Mouse (Mus musculus) midbrain, postnatal 0 days (tissue): Measurements from ENCODE around the gene Rad51b. TPM values are rescaled to one million over a fixed set of nuclear protein-coding genes. Genes with fewer than 3 reads are reported as not detected.

Experiments
- ATAC-seq: fragments of 200-750 bp; cut with Nextera tagmentation; 2 replicates; pipeline ENCODE4 v1.8.0; 2017; ENCODE audit warnings: moderate number of reproducible peaks, mild to moderate bottlenecking, moderate TSS enrichment, moderate library complexity; ENCODE audit not compliant: low FRiP score
- DNase-seq: peaks from one replicate; pipeline ENCODE4 v3.0.0-alpha.2; 2015; ENCODE audit warnings: low spot score
- H3K27ac ChIP-seq: fragments of 300-500 bp; sonication (generic); 2 replicates; pipeline ENCODE4 v1.5.1; 2014; ENCODE audit warnings: low read depth, mild to moderate bottlenecking, low read length, mixed read lengths
- H3K27me3 ChIP-seq: fragments of 300-500 bp; sonication (generic); 2 replicates; pipeline ENCODE4 v1.6.1; 2014; ENCODE audit warnings: low read length, control low read depth, mixed read lengths; ENCODE audit not compliant: insufficient read depth
- H3K36me3 ChIP-seq: fragments of 300-500 bp; sonication (generic); 2 replicates; pipeline ENCODE4 v1.6.1; 2014; ENCODE audit warnings: low read length, control low read depth, mixed read lengths; ENCODE audit not compliant: insufficient read depth
- H3K4me1 ChIP-seq: fragments of 300-500 bp; sonication (generic); 2 replicates; pipeline ENCODE4 v1.6.1; 2014; ENCODE audit warnings: mild to moderate bottlenecking, control low read depth, antibody characterized with exemption, low read length, mixed read lengths; ENCODE audit not compliant: insufficient read depth
- H3K4me2 ChIP-seq: fragments of 300-500 bp; sonication (generic); 2 replicates; pipeline ENCODE4 v1.6.1; 2014; ENCODE audit warnings: low read depth, mild to moderate bottlenecking, low read length, mixed read lengths; ENCODE audit not compliant: poor library complexity, severe bottlenecking
- H3K4me3 ChIP-seq: fragments of 300-500 bp; sonication (generic); 2 replicates; pipeline ENCODE4 v1.5.1; 2014; ENCODE audit warnings: low read depth, mild to moderate bottlenecking, low read length, moderate library complexity
- H3K9ac ChIP-seq: fragments of 300-500 bp; sonication (generic); replicated peaks from 2 replicates; pipeline ENCODE4 v1.6.1; 2014; ENCODE audit warnings: mild to moderate bottlenecking, low read length, moderate library complexity, mixed read lengths; ENCODE audit not compliant: poor library complexity, severe bottlenecking
- H3K9me3 ChIP-seq: fragments of 300-500 bp; sonication (generic); 2 replicates; pipeline ENCODE4 v1.6.1; 2016; ENCODE audit warnings: low read length, control low read depth
- CTCF ChIP-seq: IDR thresholded peaks from 2 replicates; pipeline ENCODE4 v1.5.1; 2016; ENCODE audit warnings: antibody characterized with exemption, mild to moderate bottlenecking
- WGBS: fragments of 180-500 bp; shearing (Covaris S2); extraction: QIAGEN DNeasy Blood & Tissue Kit; methylation state at CpG from one replicate; pipeline ENCODE4 v1.1.7; 2014; 5-methylcytosine and 5-hydroxymethylcytosine counted together
- polyA plus RNA-seq: library from polyadenylated mRNA; unstranded; fragments of >200 nt; fragmentation: Nextera tagmentation; extraction: Ambion mirVana; gene quantifications from 2 replicates; pipeline ENCODE4 v1.2.1, GENCODE M21; 2015
- total RNA-seq: library from RNA; depleted of rRNA; stranded (reverse); fragments of >200 nt; gene quantifications from 2 replicates; pipeline ENCODE4 v1.2.3, GENCODE M21; 2014

The Rad51b gene
- total and polyA plus RNA-seq, 2 experiments from 2014 or later, result 0.22 to 0.74 TPM

DNA sequence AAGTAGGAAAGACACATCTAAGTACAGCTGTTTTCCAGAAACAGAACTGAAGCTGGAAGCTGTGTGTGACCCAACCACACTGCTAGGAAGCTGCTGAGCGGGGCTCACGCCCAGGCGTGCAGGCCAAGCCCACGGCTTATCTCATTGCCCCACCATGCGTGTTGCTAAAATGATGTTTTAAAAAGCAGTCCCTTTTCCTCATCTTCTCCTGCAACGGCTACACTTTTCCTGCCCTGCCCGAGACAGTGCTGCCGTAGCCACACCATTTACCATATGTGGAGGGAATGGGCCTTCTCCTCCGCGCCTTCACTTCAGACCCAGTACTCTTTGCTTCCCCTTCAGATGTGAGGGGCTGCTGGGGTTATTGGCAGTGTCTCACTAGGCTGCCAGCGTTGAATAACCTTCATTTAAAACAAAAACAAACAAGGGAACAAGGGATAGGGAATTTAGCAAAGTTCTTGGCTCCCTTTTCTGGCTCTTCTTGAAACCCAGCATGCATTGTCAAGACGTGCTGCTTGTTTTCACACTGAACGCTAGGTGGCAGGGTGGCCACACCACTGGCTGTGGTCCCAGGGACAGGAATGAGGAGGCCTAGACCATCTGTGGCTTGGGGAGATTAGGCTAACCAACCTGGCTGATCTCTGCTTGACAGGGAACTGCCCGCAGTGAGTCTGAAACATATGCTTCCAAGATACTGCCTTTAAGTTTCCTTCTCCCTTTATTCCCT, 315.4 kb downstream of the Rad51b start:
- H3K4me1 ChIP-seq, result no peaks in the 10 kb centered on the region
- DNase-seq, result peak; percentile 97
- H3K27ac ChIP-seq, result no peak overlapping the region; the same call in 1 of the 2 replicates
- H3K9ac ChIP-seq, result no peak overlapping the region
- peak; percentile 84 for ATAC-seq
- WGBS, result 54% methylated on average over 14 of the region's 14 CpGs
- no peaks in the 10 kb centered on the region for H3K27me3 ChIP-seq
- no peak overlapping the region for H3K4me3 ChIP-seq
- no peak overlapping the region for H3K4me2 ChIP-seq
- peak; percentile 99 for TF ChIP-seq CTCF
- no peaks in the 10 kb centered on the region for H3K36me3 ChIP-seq
- no peaks in the 10 kb centered on the region for H3K9me3 ChIP-seq

DNA sequence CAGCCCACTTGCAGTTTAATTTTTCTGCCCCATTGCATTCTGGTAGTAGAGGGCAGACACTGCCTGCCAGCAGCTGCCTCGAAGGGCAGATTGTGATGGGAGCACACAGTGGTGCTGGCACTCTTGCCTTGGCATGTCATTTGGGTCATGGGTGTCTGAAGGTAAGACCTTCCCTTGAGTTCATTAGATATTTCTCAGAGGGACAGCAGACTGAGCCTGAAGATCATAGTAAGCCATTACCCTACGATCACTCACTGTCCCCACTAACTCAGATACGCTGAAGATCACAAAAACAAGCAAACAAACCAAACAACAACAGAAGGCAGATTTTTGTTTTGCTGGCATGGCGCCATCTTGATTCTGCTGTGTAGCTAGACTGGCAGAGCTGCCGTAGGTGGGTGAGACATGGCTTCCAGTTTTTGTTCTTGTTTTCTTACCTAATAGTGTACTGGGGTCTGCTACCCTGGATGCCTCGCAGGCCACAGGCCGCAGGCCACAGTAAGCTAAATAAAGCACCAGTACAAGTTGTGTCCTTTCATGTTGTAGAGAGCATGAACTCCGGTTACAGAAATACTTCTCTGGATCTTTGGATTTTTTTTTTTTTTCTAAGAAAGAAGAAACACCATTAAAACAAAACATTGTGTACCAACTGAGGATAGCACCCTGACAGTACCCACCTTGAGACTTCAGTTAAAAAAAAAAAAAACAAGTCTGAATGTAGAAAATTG, 316.1 kb downstream of the Rad51b start:
- no peak overlapping the region for H3K4me2 ChIP-seq
- H3K4me1 ChIP-seq, result no peaks in the 10 kb centered on the region
- H3K4me3 ChIP-seq, result no peak overlapping the region
- no peaks in the 10 kb centered on the region for H3K36me3 ChIP-seq
- no peaks in the 10 kb centered on the region for H3K27me3 ChIP-seq
- H3K27ac ChIP-seq, result no peak overlapping the region; the same call in 1 of the 2 replicates
- TF ChIP-seq CTCF, result no peak
- no peak overlapping the region for H3K9ac ChIP-seq
- ATAC-seq (no peak), DNase-seq (no peak)
- 79% methylated on average over 8 of the region's 8 CpGs for WGBS
- no peaks in the 10 kb centered on the region for H3K9me3 ChIP-seq

DNA sequence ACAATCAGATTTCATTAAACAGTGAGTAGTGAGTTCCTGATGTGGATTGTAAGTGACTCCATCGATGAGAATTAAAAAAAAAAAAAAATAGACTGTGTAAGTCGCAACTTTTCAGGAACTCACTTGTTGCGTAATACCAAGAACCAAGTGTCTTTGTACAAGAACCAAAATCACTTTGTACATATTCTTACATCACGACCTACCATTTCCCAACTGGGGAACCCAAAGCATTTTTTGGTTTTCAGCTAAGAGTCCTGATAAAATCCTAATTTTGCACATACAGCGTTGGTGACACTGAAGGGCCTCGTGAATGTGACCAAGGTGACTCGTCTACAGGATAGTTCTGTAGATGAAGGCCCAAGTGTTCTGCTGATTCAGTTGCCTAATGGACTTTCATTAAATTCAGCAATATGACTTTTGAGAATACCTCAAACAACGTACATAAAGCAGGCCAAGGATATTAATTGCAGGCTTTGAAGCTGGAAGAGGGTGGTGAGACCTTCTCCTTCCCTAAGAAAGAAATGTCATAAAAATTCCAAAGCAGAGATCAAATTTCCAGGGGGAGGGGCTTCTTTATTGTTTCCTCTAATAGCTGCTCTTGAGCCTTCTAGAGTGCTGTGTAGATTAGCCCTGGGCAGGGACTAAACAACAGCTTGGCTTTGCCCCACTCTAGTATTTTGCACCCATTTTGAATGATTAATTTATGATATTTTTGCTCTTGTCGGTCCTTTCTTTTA, 316.9 kb downstream of the Rad51b start:
- 87% methylated on average over 9 of the region's 9 CpGs for WGBS
- H3K4me2 ChIP-seq, result no peak overlapping the region
- H3K4me3 ChIP-seq, result no peak overlapping the region

DNA sequence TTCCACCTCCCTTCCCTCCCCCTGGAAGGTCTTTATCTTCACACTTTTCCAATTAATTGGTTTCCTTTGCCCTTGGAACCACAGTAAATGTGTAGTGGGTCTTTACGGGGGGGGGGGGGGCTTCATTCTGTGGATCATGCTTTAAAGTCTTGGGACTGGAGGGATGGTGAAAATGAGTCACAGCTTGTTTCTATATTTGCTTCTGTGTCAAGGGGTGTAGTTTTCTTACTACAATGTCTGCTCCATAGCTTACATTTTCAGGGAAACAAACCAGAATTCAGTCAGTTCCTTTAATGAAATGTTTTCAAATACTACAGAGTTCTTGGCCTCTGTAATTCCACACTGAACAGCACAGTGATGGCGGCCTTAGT, 317.5 kb downstream of the Rad51b start:
- ATAC-seq (no peak), DNase-seq (no peak)
- H3K27ac ChIP-seq, result no peak overlapping the region
- H3K36me3 ChIP-seq, result no peaks in the 10 kb centered on the region
- H3K9ac ChIP-seq, result no peak overlapping the region
- no peak overlapping the region for H3K4me2 ChIP-seq
- no peak for TF ChIP-seq CTCF
- H3K9me3 ChIP-seq, result no peaks in the 10 kb centered on the region
- H3K4me1 ChIP-seq, result no peaks in the 10 kb centered on the region
- no peaks in the 10 kb centered on the region for H3K27me3 ChIP-seq
- H3K4me3 ChIP-seq, result no peak overlapping the region
- 81% methylated on average over 2 of the region's 2 CpGs for WGBS

More for the DNA sequence above, 316.9 kb downstream of the Rad51b start:
- no peaks in the 10 kb centered on the region for H3K36me3 ChIP-seq
- ATAC-seq (no peak), DNase-seq (no peak)
- H3K9me3 ChIP-seq, result no peaks in the 10 kb centered on the region
- no peak overlapping the region for H3K9ac ChIP-seq
- H3K27ac ChIP-seq, result no peak overlapping the region
- no peaks in the 10 kb centered on the region for H3K27me3 ChIP-seq
- H3K4me1 ChIP-seq, result no peaks in the 10 kb centered on the region
- TF ChIP-seq CTCF, result no peak

DNA sequence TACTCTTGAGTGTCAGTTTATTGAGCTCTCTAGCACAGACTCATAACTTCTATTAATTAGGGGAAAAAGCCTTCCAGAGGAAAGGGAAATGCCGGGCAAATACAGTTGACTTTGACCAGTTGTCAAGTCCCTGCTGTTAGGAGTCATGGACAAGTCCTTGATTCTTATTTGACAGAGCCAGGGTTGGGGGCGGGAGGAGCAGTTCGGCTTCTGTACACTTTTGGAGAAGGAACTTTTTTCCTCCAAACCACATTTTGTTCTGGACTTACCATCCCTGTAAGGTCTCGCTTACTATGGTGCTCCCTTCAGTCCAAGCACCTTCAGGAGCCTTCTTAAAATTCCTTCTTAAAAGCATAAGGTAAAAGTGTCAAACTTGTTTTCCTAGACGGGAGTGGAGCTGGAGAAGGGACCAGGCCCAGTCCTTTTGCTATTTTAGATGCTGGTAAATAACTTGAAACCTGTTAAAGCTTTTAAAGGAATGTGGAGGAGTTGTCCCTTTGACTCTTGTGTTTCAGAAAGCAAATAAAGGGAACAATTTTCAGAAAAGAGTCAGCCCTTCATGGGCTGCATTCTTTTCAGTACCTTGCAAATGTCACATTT, 318.7 kb downstream of the Rad51b start:
- WGBS, result 85% methylated on average over 5 of the region's 5 CpGs
- H3K9me3 ChIP-seq, result no peaks in the 10 kb centered on the region
- H3K4me3 ChIP-seq, result no peak overlapping the region
- no peak overlapping the region for H3K9ac ChIP-seq
- no peaks in the 10 kb centered on the region for H3K4me1 ChIP-seq
- ATAC-seq, result no peak
- TF ChIP-seq CTCF, result no peak
- no peak overlapping the region for H3K4me2 ChIP-seq
- no peaks in the 10 kb centered on the region for H3K36me3 ChIP-seq
- no peak for DNase-seq
- H3K27ac ChIP-seq, result no peak overlapping the region
- no peaks in the 10 kb centered on the region for H3K27me3 ChIP-seq
